In the genomic region with DNA sequence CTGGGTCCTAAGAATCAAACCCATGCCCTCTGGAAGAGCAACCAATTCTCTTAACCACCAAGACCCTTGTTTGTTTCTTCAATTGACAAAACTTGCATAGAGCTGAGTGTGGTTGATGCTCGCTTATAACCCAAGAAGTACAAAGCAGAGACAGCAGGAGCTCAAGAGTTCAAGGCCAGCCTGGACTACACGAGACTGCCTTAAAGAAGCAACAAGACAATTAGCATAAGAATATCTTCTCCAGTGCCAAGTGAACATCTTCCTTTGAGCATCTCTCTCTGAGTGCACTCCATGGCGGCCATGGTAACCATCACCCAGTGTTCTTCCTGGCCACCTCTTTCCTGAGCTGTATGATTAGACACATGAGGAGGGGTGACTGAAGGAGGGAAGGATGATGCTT, we compare ENCODE assay signal across 19 mouse cellular contexts. TPM values are rescaled to one million over a fixed set of nuclear protein-coding genes. Genes with fewer than 3 reads are reported as not detected.
DNase-seq lines count a peak whose midpoint lies in the region; ATAC-seq lines count a peak whose summit lies in the region.
"Had no signal": no experiment of that assay in that cellular context is flagged by ENCODE, and none has a peak within 500 bp of the region (broad histone marks: within the 10 kb centered on the region; RNA-seq: fewer than 3 reads in every experiment).

No protein-coding gene starts in this region.

- ATAC-seq in midbrain, embryonic 11.5 days (ENCODE audit: low FRiP score), result no peak
- no peak for ATAC-seq in midbrain, embryonic 16.5 days
- ATAC-seq: forebrain, embryonic 13.5 days; forebrain, embryonic 15.5 days; forebrain, postnatal 0 days had no signal

- no peaks in the 10 kb centered on the region for H3K36me3 ChIP-seq in midbrain, embryonic 11.5 days (ENCODE audit: control insufficient read depth, insufficient read depth, low read length)
- H3K36me3 ChIP-seq in midbrain, embryonic 16.5 days (ENCODE audit: control insufficient read depth, insufficient read depth, low read length), result no peaks in the 10 kb centered on the region
- H3K36me3 ChIP-seq: embryonic facial prominence, embryonic 10.5 days; embryonic facial prominence, embryonic 12.5 days; forebrain, embryonic 15.5 days; G1E had no signal

- H3K4me3 ChIP-seq in midbrain, embryonic 11.5 days (ENCODE audit: low read depth, low read length), result no peak overlapping the region
- H3K4me3 ChIP-seq in midbrain, embryonic 16.5 days (ENCODE audit: low read depth, low read length), result no peak overlapping the region
- H3K4me3 ChIP-seq: embryonic facial prominence, embryonic 10.5 days; embryonic facial prominence, embryonic 12.5 days; forebrain, embryonic 13.5 days; forebrain, embryonic 15.5 days had no signal

- H3K27me3 ChIP-seq in midbrain, embryonic 11.5 days (ENCODE audit: control insufficient read depth, insufficient read depth, low read length), result no peaks in the 10 kb centered on the region
- H3K27me3 ChIP-seq in midbrain, embryonic 16.5 days (ENCODE audit: control insufficient read depth, insufficient read depth, low read depth, low read length), result no peaks in the 10 kb centered on the region
- H3K27me3 ChIP-seq: forebrain, embryonic 13.5 days; forebrain, embryonic 15.5 days had no signal

- no peaks in the 10 kb centered on the region for H3K4me1 ChIP-seq in midbrain, embryonic 11.5 days (ENCODE audit: control insufficient read depth, insufficient read depth, low read length)
- H3K4me1 ChIP-seq in midbrain, embryonic 16.5 days (ENCODE audit: control insufficient read depth, insufficient read depth, low read length), result no peaks in the 10 kb centered on the region
- H3K4me1 ChIP-seq: embryonic facial prominence, embryonic 10.5 days; embryonic facial prominence, embryonic 12.5 days; forebrain, embryonic 13.5 days; forebrain, embryonic 15.5 days had no signal

- H3K9ac ChIP-seq in midbrain, embryonic 11.5 days (ENCODE audit: low read length), result no peak overlapping the region
- H3K9ac ChIP-seq in midbrain, embryonic 16.5 days (ENCODE audit: low read depth, low read length), result no peak overlapping the region
- H3K9ac ChIP-seq: embryonic facial prominence, embryonic 12.5 days; forebrain, embryonic 13.5 days; forebrain, embryonic 15.5 days; forebrain, postnatal 0 days had no signal

- DNase-seq in midbrain, embryonic 11.5 days (ENCODE audit: low spot score, missing footprints), result peak; percentile 62
- DNase-seq in R1 (ENCODE audit: low read depth, low spot score), result peak; percentile 77
- DNase-seq in gastrocnemius, adult 18-20 months (ENCODE audit: low spot score), result no peak
- no peak for DNase-seq in c-Kit-positive CD71-positive TER-119-positive erythroid progenitor cells, embryonic 14.5 days (ENCODE audit: low spot score)
- DNase-seq: adrenal gland, adult 2 months; adrenal gland, postnatal 10 days; adrenal gland, postnatal 25 days; cerebellum, adult 11-12 months; cerebellum, adult 2 months; cerebellum, adult 9-10 months; cerebellum, postnatal 10 days; cerebellum, postnatal 25 days; forebrain, postnatal 0 days had no signal

- 74% methylated on average over 3 of the region's 3 CpGs for WGBS in midbrain, embryonic 11.5 days
- WGBS in midbrain, embryonic 16.5 days, result 64% methylated on average over 3 of the region's 3 CpGs

- H3K27ac ChIP-seq in midbrain, embryonic 11.5 days (ENCODE audit: low read depth, low read length), result no peak overlapping the region
- H3K27ac ChIP-seq in midbrain, embryonic 16.5 days (ENCODE audit: low read length), result no peak overlapping the region
- H3K27ac ChIP-seq: embryonic facial prominence, embryonic 10.5 days; embryonic facial prominence, embryonic 12.5 days; forebrain, embryonic 13.5 days; forebrain, embryonic 15.5 days had no signal

- no peaks in the 10 kb centered on the region for H3K9me3 ChIP-seq in midbrain, embryonic 11.5 days (ENCODE audit: control insufficient read depth, low read length)
- no peaks in the 10 kb centered on the region for H3K9me3 ChIP-seq in midbrain, embryonic 16.5 days (replicated peaks; ENCODE audit: control insufficient read depth, low read length, poor library complexity, severe bottlenecking)
- H3K9me3 ChIP-seq: embryonic facial prominence, embryonic 10.5 days; embryonic facial prominence, embryonic 12.5 days; forebrain, embryonic 13.5 days; forebrain, embryonic 15.5 days; G1E had no signal

- H3K4me2 ChIP-seq in midbrain, embryonic 11.5 days, result no peak overlapping the region
- H3K4me2 ChIP-seq in midbrain, embryonic 16.5 days (ENCODE audit: low read length), result no peak overlapping the region
- H3K4me2 ChIP-seq: embryonic facial prominence, embryonic 12.5 days; forebrain, embryonic 13.5 days; forebrain, embryonic 15.5 days had no signal

RNA-seq across cellular contexts. Expression of a gene that starts 17.2 kb away (rescaled TPM):
- 2.0 and 2.4 TPM in 2 replicates for polyA plus RNA-seq in midbrain, embryonic 11.5 days (2014; fragmentation: Nextera tagmentation; extraction: Ambion mirVana)
- polyA plus RNA-seq in midbrain, embryonic 16.5 days (2015; fragmentation: Nextera tagmentation; extraction: Ambion mirVana), result 1.8 and 2.3 TPM in 2 replicates
- 10 to 100 TPM; 71.9 to 75.9 TPM for total RNA-seq in gastrocnemius, adult 18-20 months (2021)
- polyA plus RNA-seq: G1E had no signal

Comparison
In these comparisons a context has a peak if more than half of its experiments do, and no peak if none do; other contexts are left out.
1. DNase-seq: peak in midbrain, embryonic 11.5 days (single experiment) and R1 (single experiment); none in gastrocnemius, adult 18-20 months (single experiment) and c-Kit-positive CD71-positive TER-119-positive erythroid progenitor cells, embryonic 14.5 days (single experiment).